ENCODE assay signal across 33 mouse cellular contexts in the genomic region with DNA sequence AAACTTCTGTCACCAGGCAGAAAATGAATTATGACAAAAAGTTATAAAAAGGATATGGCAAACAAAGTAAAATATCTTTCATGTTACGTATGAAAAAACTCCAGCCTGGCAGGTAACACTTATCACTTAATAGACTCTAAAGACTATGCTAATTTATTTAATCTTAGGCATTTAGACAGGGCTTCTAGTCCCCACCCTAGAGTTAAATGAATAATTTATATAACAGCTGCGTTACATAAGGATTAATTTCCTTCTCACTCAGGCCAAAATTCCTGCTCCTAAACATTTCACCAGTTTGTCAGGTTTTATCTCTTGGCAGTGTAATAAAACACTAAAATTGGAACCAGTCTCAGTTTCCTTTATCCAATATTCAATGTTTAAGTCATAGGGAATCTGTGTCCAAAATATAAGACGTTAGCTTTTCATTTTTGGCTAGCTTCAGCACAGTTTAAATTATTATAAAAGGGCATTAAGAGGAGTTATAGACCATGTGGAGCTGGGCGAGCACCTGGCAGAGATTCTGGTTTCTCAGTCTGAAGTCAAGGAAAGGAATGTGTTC. TPM values are rescaled to one million over a fixed set of nuclear protein-coding genes. Genes with fewer than 3 reads are reported as not detected.
DNase-seq lines count a peak whose midpoint lies in the region; ATAC-seq and TF ChIP-seq lines count a peak whose summit lies in the region.
"Had no signal": no experiment of that assay in that cellular context is flagged by ENCODE, and none has a peak within 500 bp of the region (broad histone marks: within the 10 kb centered on the region; RNA-seq: fewer than 3 reads in every experiment).

No protein-coding gene starts in this region.

- 0 out of 2 replicates have a peak overlapping the region, but pooled peaks have one; percentile 15 for H3K27ac ChIP-seq in heart, embryonic 16.5 days (ENCODE audit: low read length)
- H3K27ac ChIP-seq in heart, embryonic 12.5 days (ENCODE audit: poor library complexity, severe bottlenecking) = no peak overlapping the region
- peak overlapping the region; percentile 54; the same call in 1 of the 2 replicates for H3K27ac ChIP-seq in lung, embryonic 14.5 days (ENCODE audit: low read depth)
- H3K27ac ChIP-seq in stomach, embryonic 14.5 days (ENCODE audit: low read length) = peak overlapping the region; percentile 41; the same call in 1 of the 2 replicates
- H3K27ac ChIP-seq: forebrain, embryonic 13.5 days; gastrocnemius, adult 2 months; hindbrain, embryonic 13.5 days; liver, embryonic 15.5 days; midbrain, embryonic 12.5 days; neural tube, embryonic 12.5 days had no signal

- ATAC-seq in heart, embryonic 16.5 days (replicated peaks; ENCODE audit: extremely low read depth, insufficient read depth, low FRiP score) = peak; percentile 41; the same call in 1 of the 2 replicates
- ATAC-seq in heart, embryonic 12.5 days (ENCODE audit: insufficient number of reproducible peaks, low FRiP score) = no peak
- ATAC-seq in lung, embryonic 14.5 days (ENCODE audit: insufficient read depth) = peak; percentile 44; the same call in 1 of the 2 replicates
- ATAC-seq in stomach, embryonic 14.5 days (ENCODE audit: insufficient number of reproducible peaks, insufficient read depth, low FRiP score, low read depth) = peak; percentile 69; the same call in 1 of the 2 replicates
- ATAC-seq: forebrain, embryonic 13.5 days; intestine, embryonic 16.5 days had no signal

- no peaks in the 10 kb centered on the region for H3K4me1 ChIP-seq in heart, embryonic 16.5 days (ENCODE audit: control insufficient read depth, insufficient read depth, low read length)
- no peaks in the 10 kb centered on the region for H3K4me1 ChIP-seq in heart, embryonic 12.5 days (replicated peaks)
- H3K4me1 ChIP-seq in lung, embryonic 14.5 days (ENCODE audit: insufficient read depth) = no peaks in the 10 kb centered on the region
- no peaks in the 10 kb centered on the region for H3K4me1 ChIP-seq in stomach, embryonic 14.5 days (ENCODE audit: control insufficient read depth, insufficient read depth, low read length)
- H3K4me1 ChIP-seq: forebrain, embryonic 13.5 days; hindbrain, embryonic 13.5 days; liver, embryonic 15.5 days; megakaryocyte, embryonic 14.5 days; midbrain, embryonic 12.5 days; neural tube, embryonic 12.5 days had no signal

- H3K27me3 ChIP-seq in heart, embryonic 16.5 days (ENCODE audit: control insufficient read depth, insufficient read depth, low read length) = no peaks in the 10 kb centered on the region
- H3K27me3 ChIP-seq in heart, embryonic 12.5 days (replicated peaks) = no peaks in the 10 kb centered on the region
- no peaks in the 10 kb centered on the region for H3K27me3 ChIP-seq in lung, embryonic 14.5 days (ENCODE audit: insufficient read depth, low read length)
- no peaks in the 10 kb centered on the region for H3K27me3 ChIP-seq in stomach, embryonic 14.5 days (ENCODE audit: control insufficient read depth, insufficient read depth, low read length)
- H3K27me3 ChIP-seq: forebrain, embryonic 13.5 days; hindbrain, embryonic 13.5 days; liver, embryonic 15.5 days; megakaryocyte, embryonic 14.5 days; midbrain, embryonic 12.5 days; neural tube, embryonic 12.5 days had no signal

- peak; percentile 62 for DNase-seq in lung, embryonic 14.5 days
- no peak for DNase-seq in lung, postnatal 36 days
- DNase-seq in brain, adult 2 months (ENCODE audit: low read depth, low spot score) = peak; percentile 6
- no peak for DNase-seq in spleen, adult 12 weeks (ENCODE audit: low spot score)
- DNase-seq: adrenal gland, postnatal 36 days; B cell, adult 2 months; cerebellum, adult 2 months; cerebellum, postnatal 14 days; gastrocnemius, adult 2 months; gastrocnemius, postnatal 36 days; heart, adult 18-20 months; heart, postnatal 4 days; kidney, adult 8-10 months; layer of hippocampus, postnatal 36 days; right cerebral cortex, adult 18-20 months; thymus, postnatal 25 days had no signal

- TF ChIP-seq CTCF in lung, embryonic 14.5 days (IDR thresholded peaks at IDR 0.05; ENCODE audit: low read depth) = no peak

- WGBS in heart, embryonic 16.5 days = 52% methylated on average over 4 of the region's 4 CpGs
- 63% methylated on average over 4 of the region's 4 CpGs for WGBS in heart, embryonic 12.5 days
- WGBS in lung, embryonic 14.5 days = 36% methylated on average over 4 of the region's 4 CpGs
- WGBS in stomach, embryonic 14.5 days = 49% methylated on average over 4 of the region's 4 CpGs

- no peak overlapping the region for H3K4me2 ChIP-seq in heart, embryonic 16.5 days (ENCODE audit: low read depth, low read length)
- H3K4me2 ChIP-seq in heart, embryonic 12.5 days = no peak overlapping the region
- H3K4me2 ChIP-seq in lung, embryonic 14.5 days = no peak overlapping the region
- H3K4me2 ChIP-seq in stomach, embryonic 14.5 days (replicated peaks; ENCODE audit: low read depth, low read length) = no peak overlapping the region
- H3K4me2 ChIP-seq: forebrain, embryonic 13.5 days; hindbrain, embryonic 13.5 days; liver, embryonic 15.5 days; midbrain, embryonic 12.5 days; neural tube, embryonic 12.5 days had no signal

- no peaks in the 10 kb centered on the region for H3K36me3 ChIP-seq in heart, embryonic 16.5 days (ENCODE audit: control insufficient read depth, insufficient read depth)
- H3K36me3 ChIP-seq in heart, embryonic 12.5 days = no peaks in the 10 kb centered on the region
- no peaks in the 10 kb centered on the region for H3K36me3 ChIP-seq in lung, embryonic 14.5 days (ENCODE audit: insufficient read depth)
- no peaks in the 10 kb centered on the region for H3K36me3 ChIP-seq in stomach, embryonic 14.5 days (ENCODE audit: control insufficient read depth, insufficient read depth, low read length)
- H3K36me3 ChIP-seq: hindbrain, embryonic 13.5 days; liver, embryonic 15.5 days; midbrain, embryonic 12.5 days; neural tube, embryonic 12.5 days had no signal

- no peak overlapping the region for H3K9ac ChIP-seq in heart, embryonic 16.5 days (ENCODE audit: low read length)
- no peak overlapping the region for H3K9ac ChIP-seq in heart, embryonic 12.5 days
- H3K9ac ChIP-seq in lung, embryonic 14.5 days = no peak overlapping the region
- no peak overlapping the region for H3K9ac ChIP-seq in stomach, embryonic 14.5 days (replicated peaks; ENCODE audit: low read depth, low read length)
- H3K9ac ChIP-seq: forebrain, embryonic 13.5 days; hindbrain, embryonic 13.5 days; liver, embryonic 15.5 days; midbrain, embryonic 12.5 days; neural tube, embryonic 12.5 days had no signal

- H3K9me3 ChIP-seq in heart, embryonic 16.5 days (replicated peaks; ENCODE audit: control insufficient read depth, low read length) = 0 out of 2 replicates have a peak, but pooled peaks cover 3% of the 10 kb centered on the region
- H3K9me3 ChIP-seq in heart, embryonic 12.5 days (replicated peaks) = no peaks in the 10 kb centered on the region
- H3K9me3 ChIP-seq in lung, embryonic 14.5 days (ENCODE audit: low read depth, low read length) = no peaks in the 10 kb centered on the region; the same call in 1 of the 2 replicates
- H3K9me3 ChIP-seq in stomach, embryonic 14.5 days (ENCODE audit: control insufficient read depth, low read depth, low read length) = no peaks in the 10 kb centered on the region
- H3K9me3 ChIP-seq: forebrain, embryonic 13.5 days; hindbrain, embryonic 13.5 days; liver, embryonic 15.5 days; midbrain, embryonic 12.5 days; neural tube, embryonic 12.5 days had no signal

- no peak overlapping the region for H3K4me3 ChIP-seq in heart, embryonic 16.5 days (ENCODE audit: low read length)
- H3K4me3 ChIP-seq in heart, embryonic 12.5 days = no peak overlapping the region
- no peak overlapping the region for H3K4me3 ChIP-seq in lung, embryonic 14.5 days (ENCODE audit: low read depth, low read length)
- H3K4me3 ChIP-seq in stomach, embryonic 14.5 days (ENCODE audit: low read depth, low read length) = no peak overlapping the region
- H3K4me3 ChIP-seq: forebrain, embryonic 13.5 days; gastrocnemius, adult 2 months; hindbrain, embryonic 13.5 days; liver, embryonic 15.5 days; megakaryocyte, embryonic 14.5 days; midbrain, embryonic 12.5 days; myocyte; neural tube, embryonic 12.5 days had no signal

RNA-seq across cellular contexts. Expression of a gene that starts 17.0 kb away (rescaled TPM):
- polyA plus RNA-seq in heart, embryonic 16.5 days (2015; fragmentation: Nextera tagmentation; extraction: Ambion mirVana) = 0.11 TPM in 1 of 2 replicates, not detected in the other
- not detected in 2 replicates for polyA plus RNA-seq in heart, embryonic 12.5 days (2016; fragmentation: Nextera tagmentation; extraction: Ambion mirVana)
- polyA plus RNA-seq in lung, embryonic 14.5 days (2014; fragmentation: Nextera tagmentation; extraction: Ambion mirVana) = not detected in 2 replicates
- polyA plus RNA-seq in stomach, embryonic 14.5 days (2014; fragmentation: Nextera tagmentation; extraction: Ambion mirVana) = 0.13 and 0.16 TPM in 2 replicates
- polyA plus RNA-seq: cerebellum, adult 2 months; cortical plate, adult 2 months; forebrain, embryonic 13.5 days; frontal cortex, adult 2 months; heart, postnatal 0 days; hindbrain, embryonic 13.5 days; intestine, embryonic 16.5 days; large intestine, adult 2 months; limb, embryonic 11.5 days; liver, embryonic 15.5 days; midbrain, embryonic 12.5 days; midbrain, postnatal 0 days; myocyte; neural tube, embryonic 12.5 days had no signal

Comparison
In these comparisons a context has a peak if more than half of its experiments do, and no peak if none do; other contexts are left out.
1. DNase-seq: peak in lung, embryonic 14.5 days (single experiment) and brain, adult 2 months (single experiment); none in lung, postnatal 36 days (single experiment) and spleen, adult 12 weeks (single experiment).